In genomic region chr5:125534611-125535324, GRCm38 (mm10) we compare ENCODE assay signal across 9 mouse cellular contexts. TPM values are rescaled to one million over a fixed set of nuclear protein-coding genes. Genes with fewer than 3 reads are reported as not detected.
DNase-seq lines count a peak whose midpoint lies in the region; ATAC-seq lines count a peak whose summit lies in the region.
"Had no signal": no experiment of that assay in that cellular context is flagged by ENCODE, and none has a peak within 500 bp of the region (broad histone marks: within the 10 kb centered on the region; RNA-seq: fewer than 3 reads in every experiment).

No protein-coding gene starts in this region.

- peak overlapping the region; percentile 66 for H3K4me3 ChIP-seq in forebrain, embryonic 15.5 days
- H3K4me3 ChIP-seq in neural tube, embryonic 13.5 days = peak overlapping the region; percentile 59
- H3K4me3 ChIP-seq: erythroblast, embryonic 14.5 days had no signal

- H3K27me3 ChIP-seq in forebrain, embryonic 15.5 days = peaks cover 15% of the 10 kb centered on the region; the same call in 1 of the 2 replicates
- H3K27me3 ChIP-seq in neural tube, embryonic 13.5 days = peaks cover 53% of the 10 kb centered on the region

- peak; percentile 51 for ATAC-seq in forebrain, embryonic 15.5 days (replicated peaks)
- peak; percentile 66 for ATAC-seq in neural tube, embryonic 13.5 days (ENCODE audit: low read depth)

- no peaks in the 10 kb centered on the region for H3K9me3 ChIP-seq in forebrain, embryonic 15.5 days
- no peaks in the 10 kb centered on the region for H3K9me3 ChIP-seq in neural tube, embryonic 13.5 days

- peak overlapping the region; percentile 95 for H3K4me2 ChIP-seq in forebrain, embryonic 15.5 days (replicated peaks)
- H3K4me2 ChIP-seq in neural tube, embryonic 13.5 days = peak overlapping the region; percentile 95

- H3K9ac ChIP-seq in forebrain, embryonic 15.5 days (replicated peaks) = peak overlapping the region; percentile 23; the same call in 1 of the 2 replicates
- peak overlapping the region; percentile 78 for H3K9ac ChIP-seq in neural tube, embryonic 13.5 days

- DNase-seq in embryo, embryonic 11 days = peak; percentile 57
- DNase-seq in layer of hippocampus, postnatal 36 days = peak; percentile 62 to 71
- no peak for DNase-seq in cerebellum, adult 11 months
- no peak for DNase-seq in adrenal gland, postnatal 25 days
- no peak for DNase-seq in natural killer cell, adult 2 months (ENCODE audit: low spot score in 2 of 2)
- DNase-seq: kidney, postnatal 25 days had no signal

- 3% methylated on average over 26 of the region's 26 CpGs for WGBS in forebrain, embryonic 15.5 days
- 2% methylated on average over 26 of the region's 26 CpGs for WGBS in neural tube, embryonic 13.5 days

- no peaks in the 10 kb centered on the region for H3K36me3 ChIP-seq in forebrain, embryonic 15.5 days
- H3K36me3 ChIP-seq in neural tube, embryonic 13.5 days = no peaks in the 10 kb centered on the region

- H3K27ac ChIP-seq in forebrain, embryonic 15.5 days (replicated peaks) = peak overlapping the region; percentile 59
- H3K27ac ChIP-seq in neural tube, embryonic 13.5 days (replicated peaks) = peak overlapping the region; percentile 9; the same call in 1 of the 2 replicates

- peaks cover 35% of the 10 kb centered on the region for H3K4me1 ChIP-seq in forebrain, embryonic 15.5 days
- peaks cover 36% of the 10 kb centered on the region for H3K4me1 ChIP-seq in neural tube, embryonic 13.5 days (replicated peaks)

RNA-seq across cellular contexts. Expression of gene Tmem132b, which starts 3.2 kb away (rescaled TPM):
- 8.2 and 8.3 TPM in 2 replicates for polyA plus RNA-seq in forebrain, embryonic 15.5 days (2015; fragmentation: Nextera tagmentation; extraction: Ambion mirVana)
- 100 to 1,000 TPM; 114 to 131 TPM for total RNA-seq in layer of hippocampus, postnatal 36 days (2021)
- 3.0 TPM in 2 replicates for polyA plus RNA-seq in neural tube, embryonic 13.5 days (2015; fragmentation: Nextera tagmentation; extraction: Ambion mirVana)
- 0.90 and 2.1 TPM in 2 replicates for total RNA-seq in adrenal gland, postnatal 25 days (2021)
- polyA plus RNA-seq: erythroblast, embryonic 14.5 days had no signal

RNA-seq across cellular contexts. Expression of gene Aacs, which starts 59.2 kb away (rescaled TPM):
- 81.1 and 82.4 TPM in 2 replicates for polyA plus RNA-seq in forebrain, embryonic 15.5 days (2015; fragmentation: Nextera tagmentation; extraction: Ambion mirVana)
- total RNA-seq in layer of hippocampus, postnatal 36 days (2021) = 10 to 100 TPM; 53.9 to 56.1 TPM
- polyA plus RNA-seq in neural tube, embryonic 13.5 days (2015; fragmentation: Nextera tagmentation; extraction: Ambion mirVana) = 65.5 and 69.2 TPM in 2 replicates
- 88.5 and 93.5 TPM in 2 replicates for total RNA-seq in adrenal gland, postnatal 25 days (2021)

Comparison
In these comparisons a context has a peak if more than half of its experiments do, and no peak if none do; other contexts are left out.
1. DNase-seq: peak in embryo, embryonic 11 days (single experiment) and layer of hippocampus, postnatal 36 days (2 of 2); none in cerebellum, adult 11 months (single experiment), adrenal gland, postnatal 25 days (single experiment) and natural killer cell, adult 2 months (0 of 2).
2. RNA of gene Tmem132b, which starts 3.2 kb away (total RNA-seq): 114 to 131 TPM in layer of hippocampus, postnatal 36 days; 0.90 to 2.1 TPM in adrenal gland, postnatal 25 days; every median in the first group is over 10 times any median in the second.